Mouse (Mus musculus): ENCODE results near the gene Pcdh18.

Gene Pcdh18

DNA sequence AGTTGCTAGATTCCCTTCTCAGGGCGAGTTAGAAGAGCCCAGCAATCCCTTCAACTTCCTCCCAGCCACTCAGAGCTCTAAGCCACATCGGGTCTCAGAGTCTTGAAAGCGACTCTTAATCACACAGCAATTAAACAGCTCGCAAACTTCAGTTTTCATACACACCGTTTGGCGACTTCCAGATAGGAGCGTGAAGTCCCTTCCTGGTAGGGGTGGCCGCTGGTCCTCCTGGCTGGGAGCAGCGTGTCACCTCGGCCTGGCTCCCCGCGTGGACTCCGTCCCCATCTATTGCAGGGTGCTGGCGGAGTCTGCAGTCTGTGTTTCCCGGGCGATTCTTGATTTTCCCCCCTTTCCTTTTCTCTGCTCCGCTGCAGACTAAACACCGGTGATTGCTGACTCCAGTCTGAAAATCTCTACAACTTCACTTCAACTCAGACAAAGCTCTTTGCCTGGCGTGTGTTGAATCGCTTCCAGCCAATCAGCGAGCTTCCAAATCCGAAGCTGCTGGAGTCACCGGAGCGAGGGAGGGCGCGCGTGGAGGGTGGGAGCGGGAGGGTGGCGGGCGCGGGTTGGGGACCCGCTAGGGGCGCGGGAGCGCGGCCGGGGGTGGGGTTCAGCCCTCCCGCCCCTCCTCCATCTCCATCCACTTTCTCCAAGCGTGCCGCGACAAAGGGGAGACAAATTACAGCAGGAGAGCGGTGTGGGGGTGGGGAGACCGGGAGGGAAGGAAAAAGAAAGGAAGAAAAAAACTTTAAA, at the start of gene Pcdh18:
Gene Pcdh18 (minus strand): TSS at position 456 of the 756 bp plus-strand sequence.
- peak; percentile 91 for DNase-seq

DNA sequence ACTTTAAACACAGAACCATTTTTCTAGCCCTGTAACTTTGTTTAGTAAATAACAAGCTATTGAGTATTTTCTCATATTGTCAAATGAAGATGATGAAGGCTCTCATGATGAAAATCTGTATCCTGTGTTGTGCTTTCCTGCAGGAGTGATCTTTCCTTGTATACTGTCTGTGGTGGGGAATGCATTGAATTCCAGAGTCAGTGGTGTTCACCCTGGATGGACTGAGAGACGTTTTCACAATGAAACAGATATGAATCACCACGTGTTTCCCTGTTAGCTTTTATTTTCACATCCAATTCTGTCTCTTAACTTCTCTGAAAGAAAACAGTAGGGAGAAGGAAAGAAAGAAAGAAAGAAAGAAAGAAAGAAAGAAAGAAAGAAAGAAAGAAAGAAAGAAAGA, 49.7 kb upstream of the Pcdh18 start:
- DNase-seq, result no peak

- DNase-seq, result no peak
Measured at GRCm38 (mm10) chr3:49805511-49805910, 48.4 kb upstream of the Pcdh18 start.

DNA sequence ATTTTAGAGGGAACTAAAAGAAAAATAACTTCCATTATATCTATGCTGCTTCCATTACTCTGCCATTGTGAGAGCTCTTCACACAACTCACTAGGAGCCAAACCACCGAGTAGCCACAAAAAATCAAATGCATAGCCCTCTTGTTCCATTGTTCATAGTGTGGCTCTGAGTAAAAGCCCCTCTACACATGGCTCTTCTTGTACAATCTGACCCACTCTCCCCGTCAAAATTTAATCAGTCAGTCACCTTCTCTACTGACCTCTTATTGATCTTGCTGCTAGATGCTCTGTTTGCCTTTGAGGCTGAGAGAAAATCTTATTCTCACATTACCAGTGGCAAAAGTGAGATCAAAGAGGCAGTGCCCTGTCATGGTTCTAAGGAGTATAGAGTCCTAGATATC, 31.2 kb upstream of the Pcdh18 start:
- no peak for DNase-seq

GRCm38 (mm10) chr3:49787719-49788118, 30.6 kb upstream of the Pcdh18 start:
- no peak for DNase-seq

- no peak for DNase-seq
Measured at GRCm38 (mm10) chr3:49768992-49769738, 12.0 kb upstream of the Pcdh18 start.

- DNase-seq, result no peak
Measured at GRCm38 (mm10) chr3:49762711-49763110, 5.6 kb upstream of the Pcdh18 start.

DNA sequence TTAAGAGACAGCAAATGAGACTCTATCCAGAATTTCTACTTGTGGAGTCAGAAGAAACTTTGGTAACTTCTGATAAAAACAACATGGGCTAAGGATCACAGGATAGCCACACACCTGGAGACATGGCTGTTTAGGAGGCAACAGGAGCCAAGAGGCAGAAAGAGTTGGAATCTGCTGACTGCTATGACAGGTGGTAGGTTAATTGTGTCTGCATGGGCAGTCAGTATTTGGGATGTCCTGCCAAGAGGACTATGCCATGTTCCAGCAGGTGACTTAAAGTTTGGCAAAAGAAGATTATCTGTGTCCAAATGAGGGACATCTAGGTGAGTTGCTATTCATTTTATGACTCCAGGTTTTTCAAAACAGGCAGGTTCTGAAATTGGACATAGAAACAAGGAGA, 4.8 kb upstream of the Pcdh18 start:
- no peak for DNase-seq

DNA sequence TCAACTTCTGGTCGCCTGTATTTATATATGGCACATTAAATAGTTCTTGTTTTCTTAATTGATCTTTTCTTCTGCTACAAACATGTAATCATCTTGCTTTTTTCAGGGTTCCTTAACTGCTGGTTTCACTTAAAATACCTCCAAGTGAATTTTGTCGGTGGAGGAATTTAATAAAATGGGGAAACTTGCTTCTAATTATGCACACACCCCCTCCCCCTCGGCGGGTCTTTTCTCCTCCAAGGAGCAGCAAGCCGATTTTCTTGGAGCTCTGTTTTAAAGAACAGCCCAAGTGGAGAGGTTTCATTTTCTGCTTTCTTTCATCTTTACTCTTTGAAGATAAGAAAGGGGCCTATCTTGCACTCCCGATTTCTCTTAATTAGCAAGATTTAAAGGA, 498 bp upstream of the Pcdh18 start:
- DNase-seq, result peak; percentile 54

DNA sequence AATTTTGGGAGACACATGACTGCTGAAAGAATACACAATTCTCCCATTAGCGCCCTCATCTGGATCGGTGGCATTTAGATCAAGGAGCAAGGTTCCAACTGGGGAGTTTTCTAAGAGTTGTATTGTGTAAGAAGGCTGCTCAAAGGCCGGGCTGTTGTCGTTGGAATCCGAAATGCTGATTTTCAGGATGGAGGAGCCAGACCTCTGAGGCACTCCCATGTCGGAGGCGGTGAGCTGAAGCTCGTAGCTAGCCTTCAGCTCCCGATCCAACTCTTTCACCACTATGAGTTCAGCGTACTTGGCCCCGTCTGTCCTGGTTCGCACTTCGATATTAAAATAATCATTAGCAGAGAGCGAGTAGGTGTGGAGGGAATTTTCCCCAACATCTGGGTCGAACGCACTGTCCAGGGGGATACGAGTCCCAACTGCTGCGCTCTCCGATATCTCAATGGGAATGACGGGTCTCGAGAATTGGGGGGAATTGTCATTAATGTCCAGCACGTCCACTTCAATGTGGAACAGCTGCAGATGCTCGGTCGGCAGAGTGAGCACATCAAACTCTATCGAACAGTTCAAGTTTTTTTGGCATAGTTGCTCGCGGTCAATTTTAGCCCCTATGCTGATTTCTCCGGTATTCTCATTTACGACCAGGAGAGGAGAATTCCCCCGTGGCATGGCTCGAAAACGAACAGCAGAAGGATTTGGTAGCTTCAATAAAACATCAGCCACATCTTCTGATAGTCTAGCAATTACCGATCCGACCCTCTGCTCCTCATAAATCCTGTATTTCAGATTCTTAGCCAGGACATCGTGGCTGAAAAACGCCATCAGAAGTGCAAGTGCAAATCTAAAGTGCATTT, 909 bp downstream of the Pcdh18 start:
- DNase-seq, result peak; percentile 65

- DNase-seq, result no peak
Measured at GRCm38 (mm10) chr3:49752766-49753165, 4.4 kb downstream of the Pcdh18 start.

DNA sequence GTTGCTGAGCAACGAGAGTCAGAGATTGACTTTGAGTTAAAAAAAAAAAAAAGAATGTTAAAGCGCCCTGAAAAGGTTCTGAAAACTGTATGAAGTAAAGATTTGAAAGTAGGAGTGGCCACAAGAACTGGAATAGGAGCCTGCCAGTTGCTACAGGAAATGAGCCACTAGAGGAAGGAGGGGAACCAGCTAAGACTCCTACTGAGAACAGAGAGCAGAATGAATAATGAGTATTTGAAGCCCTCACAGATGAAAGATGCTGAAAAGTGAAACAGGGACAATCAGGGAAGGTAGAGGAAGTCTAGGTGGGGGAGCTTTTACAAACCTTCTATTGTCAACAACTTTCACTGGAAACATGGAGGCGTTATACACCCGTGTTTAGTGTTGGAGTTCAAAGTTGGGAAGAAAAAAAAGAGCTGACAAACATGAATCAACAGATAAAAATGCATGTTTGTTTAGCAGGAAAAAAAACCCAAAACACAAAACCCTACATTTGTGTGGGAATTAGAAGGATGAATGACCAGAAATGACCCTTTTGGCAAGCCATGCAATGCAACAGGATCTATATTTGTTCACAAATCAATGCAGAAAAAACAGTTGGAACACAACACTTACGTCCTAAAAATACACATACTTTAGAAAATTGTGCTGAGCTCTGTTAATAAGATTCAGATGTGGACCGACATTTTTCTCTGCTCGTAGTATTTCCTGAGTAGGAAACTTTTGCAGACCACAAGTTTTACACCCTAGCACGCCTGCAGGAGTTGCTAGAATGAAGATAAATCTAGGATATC, 7.4 kb downstream of the Pcdh18 start:
- DNase-seq, result no peak

GRCm38 (mm10) chr3:49748054-49748453, 9.1 kb downstream of the Pcdh18 start:
- no peak for DNase-seq

GRCm38 (mm10) chr3:49739061-49739460, 18.1 kb downstream of the Pcdh18 start:
- DNase-seq, result no peak

DNA sequence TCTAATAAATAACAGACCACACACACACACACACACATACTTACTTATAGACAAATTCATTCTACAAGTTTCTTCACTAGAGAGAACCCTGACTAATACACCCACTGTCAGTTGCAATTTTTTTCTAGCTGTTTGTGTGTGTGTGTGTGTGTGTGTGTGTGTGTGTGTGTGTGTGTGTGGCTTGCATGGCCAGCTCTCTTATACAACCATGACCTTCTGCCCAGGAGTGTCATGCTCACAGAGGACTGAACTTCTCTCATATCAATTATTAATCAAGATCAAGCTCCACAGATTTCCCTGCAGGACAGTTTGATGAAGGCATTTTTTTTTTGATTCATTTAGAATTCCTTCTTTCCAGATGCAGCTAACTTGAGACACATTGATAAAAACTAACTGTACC, 18.6 kb downstream of the Pcdh18 start:
- DNase-seq, result no peak

GRCm38 (mm10) chr3:49706503-49706902, 50.6 kb downstream of the Pcdh18 start:
- DNase-seq, result no peak

GRCm38 (mm10) chr3:49699951-49700350, 57.2 kb downstream of the Pcdh18 start:
- no peak for DNase-seq

All from kidney, postnatal 10 days (tissue).